Mouse (Mus musculus): ENCODE data around the gene Dnlz.

GRCm38 (mm10) chr2:26362991-26363390 is 11.1 kb upstream of the Dnlz start:
- TF ChIP-seq CTCF (IDR thresholded peaks at IDR 0.05; ENCODE audit: low read depth) = no peak
- TF ChIP-seq EP300 (IDR thresholded peaks at IDR 0.05; ENCODE audit: low read depth) = no peak

Measured in liver, embryonic 14.5 days (tissue).